Mouse (Mus musculus) kidney, postnatal 0 days (tissue): ENCODE measurements around the gene Cacng6. TPM values are rescaled to one million over a fixed set of nuclear protein-coding genes. Genes with fewer than 3 reads are reported as not detected.
A peak's percentile ranks its signal among the peaks of the same experiment; 100 is the strongest.

Experiments used
- ATAC-seq: fragments of 200-750 bp; cut with Nextera tagmentation; replicated peaks from 2 replicates; pipeline ENCODE4 v1.8.0; 2017; ENCODE audit warnings: low read depth, moderate number of reproducible peaks, moderate TSS enrichment, moderate library complexity; ENCODE audit not compliant: low FRiP score
- DNase-seq: peaks from one replicate; pipeline ENCODE4 v3.0.0-alpha.2; 2016; ENCODE audit warnings: low spot score
- H3K27ac ChIP-seq: fragments of 300-500 bp; sonication (generic); 2 replicates; pipeline ENCODE4 v1.5.1; 2014; ENCODE audit warnings: mild to moderate bottlenecking
- H3K27me3 ChIP-seq: fragments of 300-500 bp; sonication (generic); 2 replicates; pipeline ENCODE4 v1.6.1; 2014; ENCODE audit warnings: low read length, mixed read lengths; ENCODE audit not compliant: insufficient read depth
- H3K36me3 ChIP-seq: fragments of 300-500 bp; sonication (generic); 2 replicates; pipeline ENCODE4 v1.6.1; 2014; ENCODE audit warnings: low read length, mixed read lengths; ENCODE audit not compliant: insufficient read depth
- H3K4me1 ChIP-seq: fragments of 300-500 bp; sonication (generic); replicated peaks from 2 replicates; pipeline ENCODE4 v1.6.1; 2014; ENCODE audit warnings: antibody characterized with exemption, low read length, mixed read lengths; ENCODE audit not compliant: insufficient read depth
- H3K4me2 ChIP-seq: fragments of 300-500 bp; sonication (generic); 2 replicates; pipeline ENCODE4 v1.6.1; 2014; ENCODE audit warnings: mild to moderate bottlenecking, low read length, moderate library complexity, mixed read lengths
- H3K4me3 ChIP-seq: fragments of 300-500 bp; sonication (generic); replicated peaks from 2 replicates; pipeline ENCODE4 v1.5.1; 2014; ENCODE audit warnings: low read depth, low read length
- H3K9ac ChIP-seq: fragments of 300-500 bp; sonication (generic); 2 replicates; pipeline ENCODE4 v1.6.1; 2014; ENCODE audit warnings: low read depth, low read length
- H3K9me3 ChIP-seq: fragments of 300-500 bp; sonication (generic); replicated peaks from 2 replicates; pipeline ENCODE4 v1.6.1; 2016; ENCODE audit warnings: low read length, inconsistent platforms, mixed read lengths
- CTCF ChIP-seq: IDR thresholded peaks from 2 replicates; pipeline ENCODE4 v1.5.1; 2016; ENCODE audit warnings: antibody characterized with exemption, low read depth, mild to moderate bottlenecking, moderate library complexity
- WGBS: fragments of 180-500 bp; shearing (Covaris S2); extraction: QIAGEN DNeasy Blood & Tissue Kit; methylation state at CpG from one replicate; pipeline ENCODE4 v1.1.7; 2014; 5-methylcytosine and 5-hydroxymethylcytosine counted together
- polyA plus RNA-seq: library from polyadenylated mRNA; unstranded; fragments of >200 nt; fragmentation: Nextera tagmentation; extraction: Ambion mirVana; gene quantifications from 2 replicates; pipeline ENCODE4 v1.2.1, GENCODE M21; 2015

The Cacng6 gene
- polyA plus RNA-seq, 1 experiment from 2014 or later: not detected

- no peak overlapping the region for H3K4me2 ChIP-seq
- H3K4me1 ChIP-seq: peaks cover 3% of the 10 kb centered on the region; the same call in 1 of the 2 replicates
- H3K9ac ChIP-seq: no peak overlapping the region
- no peak for TF ChIP-seq CTCF
- no peaks in the 10 kb centered on the region for H3K36me3 ChIP-seq
- H3K4me3 ChIP-seq: no peak overlapping the region
- DNase-seq (no peak), ATAC-seq (no peak)
- WGBS: 91% methylated on average over 5 of the region's 5 CpGs
- H3K9me3 ChIP-seq: no peaks in the 10 kb centered on the region
- no peak overlapping the region for H3K27ac ChIP-seq
- H3K27me3 ChIP-seq: peaks cover 33% of the 10 kb centered on the region
Observed at GRCm38 (mm10) chr7:3425141-3425540, 1.1 kb downstream of the Cacng6 start.

- no peak for DNase-seq
- no peak for ATAC-seq
- H3K27me3 ChIP-seq: peaks cover 3% of the 10 kb centered on the region; the same call in 1 of the 2 replicates
- H3K9me3 ChIP-seq: no peaks in the 10 kb centered on the region
- H3K27ac ChIP-seq: no peak overlapping the region
- no peak for TF ChIP-seq CTCF
- no peaks in the 10 kb centered on the region for H3K4me1 ChIP-seq
- no peak overlapping the region for H3K4me2 ChIP-seq
- H3K36me3 ChIP-seq: no peaks in the 10 kb centered on the region
- H3K9ac ChIP-seq: no peak overlapping the region
- WGBS: 74% methylated on average over 6 of the region's 6 CpGs
- H3K4me3 ChIP-seq: no peak overlapping the region
Observed at GRCm38 (mm10) chr7:3430161-3430560, 6.2 kb downstream of the Cacng6 start.

- Histone ChIP-seq H3K4me3 (no peak overlapping the region), H3K9me3 (no peaks in the 10 kb centered on the region), H3K27ac (no peak overlapping the region), H3K4me1 (no peaks in the 10 kb centered on the region), H3K4me2 (no peak overlapping the region), H3K27me3 (no peaks in the 10 kb centered on the region), H3K36me3 (no peaks in the 10 kb centered on the region), H3K9ac (no peak overlapping the region)
- DNase-seq (no peak), ATAC-seq (no peak)
- TF ChIP-seq CTCF: no peak
- 90% methylated on average over 1 of the region's 1 CpGs for WGBS
Observed at GRCm38 (mm10) chr7:3432066-3432465, 8.1 kb downstream of the Cacng6 start.

GRCm38 (mm10) chr7:3437941-3438340 lies 13.9 kb downstream of the Cacng6 start:
- H3K4me2 ChIP-seq: no peak overlapping the region
- H3K4me3 ChIP-seq: no peak overlapping the region
- no peaks in the 10 kb centered on the region for H3K9me3 ChIP-seq
- no peak overlapping the region for H3K27ac ChIP-seq
- H3K9ac ChIP-seq: no peak overlapping the region
- no peaks in the 10 kb centered on the region for H3K36me3 ChIP-seq
- WGBS: 35% methylated on average over 5 of the region's 5 CpGs
- H3K27me3 ChIP-seq: no peaks in the 10 kb centered on the region
- no peaks in the 10 kb centered on the region for H3K4me1 ChIP-seq
- TF ChIP-seq CTCF: no peak
- ATAC-seq (no peak), DNase-seq (peak; percentile 12)

- WGBS: 90% methylated on average over 9 of the region's 11 CpGs
- no peak for TF ChIP-seq CTCF
- Histone ChIP-seq H3K4me1 (no peaks in the 10 kb centered on the region), H3K4me2 (no peak overlapping the region), H3K4me3 (no peak overlapping the region), H3K9ac (no peak overlapping the region), H3K9me3 (no peaks in the 10 kb centered on the region), H3K27me3 (no peaks in the 10 kb centered on the region), H3K36me3 (no peaks in the 10 kb centered on the region), H3K27ac (no peak overlapping the region)
- DNase-seq (no peak), ATAC-seq (no peak)
Observed at GRCm38 (mm10) chr7:3439984-3440383, 16.0 kb downstream of the Cacng6 start.

GRCm38 (mm10) chr7:3440526-3440925 lies 16.5 kb downstream of the Cacng6 start:
- ATAC-seq: no peak
- Histone ChIP-seq H3K9ac (no peak overlapping the region), H3K36me3 (no peaks in the 10 kb centered on the region), H3K4me2 (no peak overlapping the region), H3K27ac (no peak overlapping the region), H3K4me1 (no peaks in the 10 kb centered on the region), H3K9me3 (no peaks in the 10 kb centered on the region), H3K27me3 (no peaks in the 10 kb centered on the region), H3K4me3 (no peak overlapping the region)
- 83% methylated on average over 8 of the region's 8 CpGs for WGBS
- no peak for DNase-seq
- no peak for TF ChIP-seq CTCF

GRCm38 (mm10) chr7:3442476-3443062 lies 18.6 kb downstream of the Cacng6 start:
- Histone ChIP-seq H3K4me1 (no peaks in the 10 kb centered on the region), H3K9me3 (no peaks in the 10 kb centered on the region), H3K27ac (no peak overlapping the region), H3K27me3 (no peaks in the 10 kb centered on the region), H3K4me3 (no peak overlapping the region), H3K9ac (no peak overlapping the region), H3K4me2 (no peak overlapping the region), H3K36me3 (no peaks in the 10 kb centered on the region)
- 84% methylated on average over 10 of the region's 10 CpGs for WGBS
- no peak for DNase-seq
- ATAC-seq: no peak
- no peak for TF ChIP-seq CTCF
